Mouse (Mus musculus): ENCODE data around the gene Akna. TPM values are rescaled to one million over a fixed set of nuclear protein-coding genes. Genes with fewer than 3 reads are reported as not detected.

Gene Akna
- total RNA-seq, 2 experiments from 2014 or later: 2.1 to 2.4 TPM

- DNase-seq: no peak
- intact Hi-C loops (cut with DNase I; ENCODE audit: low total_unique reads): no loop called here
These were observed 13.8 kb downstream of the Akna start for GRCm38 (mm10) chr4:63389121-63389886.

- no peak for DNase-seq
- intact Hi-C loops (cut with DNase I; ENCODE audit: low total_unique reads): no loop called here
These were observed 15.1 kb downstream of the Akna start for GRCm38 (mm10) chr4:63388029-63388428.

- intact Hi-C loops (cut with DNase I; ENCODE audit: low total_unique reads): no loop called here
- DNase-seq: no peak
These were observed 17.4 kb downstream of the Akna start for GRCm38 (mm10) chr4:63385784-63386183.

- intact Hi-C loops (cut with DNase I; ENCODE audit: low total_unique reads): no loop called here
- DNase-seq: no peak
These were observed 17.9 kb downstream of the Akna start for GRCm38 (mm10) chr4:63385253-63385652.

- DNase-seq: no peak
- intact Hi-C loops (cut with DNase I; ENCODE audit: low total_unique reads): no loop called here
These were observed 18.9 kb downstream of the Akna start for GRCm38 (mm10) chr4:63384262-63384661.

GRCm38 (mm10) chr4:63383474-63383873 is 19.7 kb downstream of the Akna start:
- DNase-seq: no peak
- intact Hi-C loops (cut with DNase I; ENCODE audit: low total_unique reads): no loop called here

- intact Hi-C loops (cut with DNase I; ENCODE audit: low total_unique reads): no loop called here
- no peak for DNase-seq
These were observed 20.3 kb downstream of the Akna start for GRCm38 (mm10) chr4:63382676-63383369.

- intact Hi-C loops (cut with DNase I; ENCODE audit: low total_unique reads): no loop called here
- no peak for DNase-seq
These were observed 25.7 kb downstream of the Akna start for GRCm38 (mm10) chr4:63377483-63377882.

- intact Hi-C loops (cut with DNase I; ENCODE audit: low total_unique reads): no loop called here
- DNase-seq: peak; percentile 85
These were observed 27.8 kb downstream of the Akna start for GRCm38 (mm10) chr4:63375367-63375766.

GRCm38 (mm10) chr4:63374331-63374730 is 28.8 kb downstream of the Akna start:
- no peak for DNase-seq
- intact Hi-C loops (cut with DNase I; ENCODE audit: low total_unique reads): no loop called here

- no peak for DNase-seq
- intact Hi-C loops (cut with DNase I; ENCODE audit: low total_unique reads): no loop called here
These were observed 29.8 kb downstream of the Akna start for GRCm38 (mm10) chr4:63373404-63373803.

GRCm38 (mm10) chr4:63371890-63372289 is 31.3 kb downstream of the Akna start:
- no peak for DNase-seq
- intact Hi-C loops (cut with DNase I; ENCODE audit: low total_unique reads): loop anchor here (2.0 kb wide), 1 partner anchor 37 kb away; no protein-coding TSS in a partner anchor

GRCm38 (mm10) chr4:63370897-63371296 is 32.3 kb downstream of the Akna start:
- no peak for DNase-seq
- intact Hi-C loops (cut with DNase I; ENCODE audit: low total_unique reads): loop anchor here (2.0 kb wide), 1 partner anchor 38 kb away; no protein-coding TSS in a partner anchor

- DNase-seq: peak; percentile 85
- intact Hi-C loops (cut with DNase I; ENCODE audit: low total_unique reads): no loop called here
These were observed 34.6 kb downstream of the Akna start for GRCm38 (mm10) chr4:63368577-63368976.

- intact Hi-C loops (cut with DNase I; ENCODE audit: low total_unique reads): no loop called here
- no peak for DNase-seq
These were observed 41.0 kb downstream of the Akna start, which contains the start of gene Orm2 for GRCm38 (mm10) chr4:63362150-63362549. Orm2 (plus strand) TSS chr4:63362449.

- DNase-seq: no peak
- intact Hi-C loops (cut with DNase I; ENCODE audit: low total_unique reads): no loop called here
These were observed 43.3 kb downstream of the Akna start for GRCm38 (mm10) chr4:63359861-63360260.

GRCm38 (mm10) chr4:63356981-63357570 is 46.1 kb downstream of the Akna start:
- DNase-seq: no peak
- intact Hi-C loops (cut with DNase I; ENCODE audit: low total_unique reads): no loop called here

GRCm38 (mm10) chr4:63355877-63356665 is 47.1 kb downstream of the Akna start, which contains the start of gene Orm3:
Orm3 (plus strand) TSS chr4:63356162.
- no peak for DNase-seq
- intact Hi-C loops (cut with DNase I; ENCODE audit: low total_unique reads): no loop called here

- DNase-seq: no peak
- intact Hi-C loops (cut with DNase I; ENCODE audit: low total_unique reads): no loop called here
These were observed 54.6 kb downstream of the Akna start for GRCm38 (mm10) chr4:63348524-63348923.

- intact Hi-C loops (cut with DNase I; ENCODE audit: low total_unique reads): no loop called here
- no peak for DNase-seq
These were observed 56.5 kb downstream of the Akna start for GRCm38 (mm10) chr4:63346659-63347058.

Data from gastrocnemius, postnatal 14 days (tissue).